Mouse (Mus musculus): Measurements from ENCODE around the gene Limch1.

Limch1 gene

GRCm38 (mm10) chr5:67091766-67092165 lies 346.1 kb downstream of the Limch1 start:
- no peak for DNase-seq

DNA sequence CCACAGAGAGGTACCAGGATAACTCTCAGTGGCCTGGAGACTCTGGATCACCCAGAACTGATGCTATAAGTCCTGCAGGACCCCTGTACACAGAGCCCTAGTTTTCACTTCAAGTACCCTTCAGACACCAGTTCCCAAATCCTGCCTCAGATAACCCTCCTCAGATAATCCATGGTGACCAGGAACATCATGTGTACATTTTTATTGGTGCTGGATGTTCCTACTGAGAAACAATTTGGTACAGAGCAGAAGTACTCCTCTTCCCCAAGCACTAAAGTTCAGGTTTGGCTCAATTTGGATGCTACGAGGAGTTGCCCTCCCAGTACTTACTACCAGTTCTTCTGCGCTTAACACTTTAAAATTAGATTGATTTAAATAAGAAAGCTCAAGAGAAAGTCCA lies 348.4 kb downstream of the Limch1 start:
- DNase-seq: no peak

DNA sequence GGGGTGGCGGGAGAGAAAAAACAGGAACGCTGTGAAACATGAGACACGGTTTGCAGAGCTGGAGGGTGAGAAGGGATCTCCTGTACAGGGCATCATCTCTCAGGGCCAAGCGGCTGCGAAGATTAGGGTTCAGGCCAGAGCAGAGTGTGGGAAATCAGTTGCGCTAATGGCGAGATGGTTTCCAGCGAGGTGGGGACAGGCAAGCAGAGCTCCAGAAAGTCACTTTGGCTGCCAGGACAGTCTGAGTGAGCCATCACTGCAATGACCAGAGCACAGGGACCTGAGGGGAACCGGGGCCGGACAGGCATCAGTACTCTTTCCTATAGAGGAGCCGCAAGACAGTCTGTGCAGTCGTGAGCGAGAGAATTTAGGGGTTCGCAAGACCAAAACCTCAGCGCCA lies 349.5 kb downstream of the Limch1 start:
- no peak for DNase-seq

DNA sequence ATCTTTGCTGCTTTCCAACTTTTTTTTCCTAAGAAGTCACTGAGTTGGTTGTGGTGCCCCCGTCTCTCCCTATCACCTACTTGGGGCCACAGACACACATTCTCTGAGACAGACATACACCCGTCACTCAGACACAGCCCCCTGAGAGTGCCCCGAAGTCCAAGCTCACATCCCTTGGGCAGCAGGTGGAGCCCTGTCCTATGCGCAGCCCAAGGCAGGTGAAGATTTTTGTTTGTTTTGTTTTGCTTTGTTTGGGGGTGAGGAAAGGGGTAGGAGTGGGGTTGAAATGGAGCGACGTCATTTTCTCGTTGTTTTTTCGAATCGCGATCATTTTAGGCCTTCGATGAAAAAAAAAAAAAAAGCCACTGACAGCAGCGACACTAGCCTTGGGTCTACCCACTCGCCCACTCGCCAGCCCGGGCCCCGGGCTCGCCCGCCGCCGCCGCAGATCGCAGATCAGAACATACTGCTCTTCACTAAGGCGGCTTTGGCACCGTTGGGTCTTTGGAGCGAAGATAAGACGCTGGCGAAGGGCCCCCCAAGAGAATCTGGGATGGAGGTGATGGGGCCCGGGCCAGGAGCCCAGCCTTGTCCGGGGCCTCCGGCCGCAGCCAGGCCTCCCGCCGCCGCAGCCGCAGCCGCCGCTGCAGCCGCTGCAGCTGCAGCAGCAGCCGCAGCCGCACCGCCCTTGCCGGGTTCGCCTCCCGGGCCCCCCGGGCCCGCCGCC lies 350.2 kb downstream of the Limch1 start:
- no peak for DNase-seq

- no peak for DNase-seq
Observed at GRCm38 (mm10) chr5:67096378-67096771, 350.7 kb downstream of the Limch1 start.

- no peak for DNase-seq
Observed at GRCm38 (mm10) chr5:67097106-67098050, 351.8 kb downstream of the Limch1 start.

DNA sequence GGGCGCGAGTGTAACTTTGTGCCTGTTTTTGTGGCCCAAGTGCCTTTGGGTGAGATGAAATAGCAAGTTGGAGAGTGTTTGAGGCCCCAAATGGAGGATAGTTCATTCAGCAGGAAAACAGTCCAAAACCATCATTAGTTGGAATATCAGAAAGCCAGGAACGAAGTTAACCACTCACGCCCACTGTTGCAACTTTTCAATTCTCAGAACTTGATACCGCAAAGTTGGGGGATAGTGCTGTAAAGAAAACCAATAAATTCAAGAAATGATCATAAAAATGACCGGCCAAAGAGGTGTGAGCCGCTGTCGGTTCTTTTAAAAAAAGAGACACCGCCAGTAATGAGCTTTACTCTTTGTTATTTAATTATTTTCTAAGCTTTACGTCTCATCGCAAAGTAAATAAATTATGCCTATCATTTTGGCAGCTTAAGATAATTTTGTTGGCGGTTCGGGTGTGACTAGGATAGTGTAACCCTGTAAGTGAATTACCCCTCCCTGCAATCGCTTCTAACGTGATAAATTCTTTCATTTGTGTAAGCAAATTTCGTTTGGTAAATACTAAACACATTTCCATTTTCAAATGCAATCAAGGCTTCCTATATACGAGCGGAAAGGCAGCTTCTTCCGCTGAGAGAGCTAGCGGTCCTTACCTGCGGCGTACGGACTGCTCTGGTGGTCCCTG lies 352.6 kb downstream of the Limch1 start:
- DNase-seq: no peak

- no peak for DNase-seq
Observed at GRCm38 (mm10) chr5:67098733-67099323, 353.2 kb downstream of the Limch1 start, which contains the start of gene Phox2b. Gene Phox2b (minus strand): TSS chr5:67099301.

DNA sequence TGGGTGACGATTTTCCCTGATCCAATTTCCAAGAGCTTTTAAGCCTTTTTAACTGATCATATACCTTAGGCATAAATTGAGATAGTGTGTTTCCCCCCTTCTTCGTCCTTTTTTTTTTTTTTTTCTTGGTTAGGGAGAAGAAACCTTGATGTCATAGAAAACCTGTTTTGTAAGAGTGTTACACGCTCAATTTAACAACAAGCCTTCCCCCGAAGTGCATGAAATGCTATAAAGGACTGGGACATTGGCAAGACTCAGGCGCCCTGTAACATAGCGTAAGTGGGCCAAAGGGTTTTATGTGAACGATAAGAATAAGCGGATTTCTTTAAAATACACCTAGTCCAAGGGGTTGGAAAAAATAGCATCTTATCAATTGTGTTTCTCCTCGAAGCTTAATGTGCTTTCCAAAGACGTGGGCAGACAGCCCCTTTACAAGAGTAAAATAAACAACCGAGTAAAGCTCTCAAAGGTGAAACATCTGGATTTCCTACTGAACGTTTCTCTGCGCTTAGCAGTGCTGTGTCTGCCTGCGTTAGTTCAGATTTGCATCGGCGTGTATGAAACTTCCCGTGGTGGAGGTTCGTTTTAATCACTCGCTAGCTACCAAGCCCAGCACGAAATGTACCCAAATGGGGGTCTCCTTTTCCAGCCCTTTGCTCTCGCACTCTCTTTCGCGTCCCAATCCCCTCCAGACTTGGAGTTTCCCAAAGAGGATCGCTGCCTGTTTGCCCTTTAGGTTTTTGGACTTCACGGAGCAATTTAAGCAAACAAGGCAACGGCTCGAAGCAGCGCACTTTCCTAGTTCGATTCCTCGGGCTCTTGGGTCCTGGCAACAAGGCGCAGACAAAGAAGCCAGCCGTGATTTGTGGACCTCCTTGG lies 354.0 kb downstream of the Limch1 start:
- no peak for DNase-seq

DNA sequence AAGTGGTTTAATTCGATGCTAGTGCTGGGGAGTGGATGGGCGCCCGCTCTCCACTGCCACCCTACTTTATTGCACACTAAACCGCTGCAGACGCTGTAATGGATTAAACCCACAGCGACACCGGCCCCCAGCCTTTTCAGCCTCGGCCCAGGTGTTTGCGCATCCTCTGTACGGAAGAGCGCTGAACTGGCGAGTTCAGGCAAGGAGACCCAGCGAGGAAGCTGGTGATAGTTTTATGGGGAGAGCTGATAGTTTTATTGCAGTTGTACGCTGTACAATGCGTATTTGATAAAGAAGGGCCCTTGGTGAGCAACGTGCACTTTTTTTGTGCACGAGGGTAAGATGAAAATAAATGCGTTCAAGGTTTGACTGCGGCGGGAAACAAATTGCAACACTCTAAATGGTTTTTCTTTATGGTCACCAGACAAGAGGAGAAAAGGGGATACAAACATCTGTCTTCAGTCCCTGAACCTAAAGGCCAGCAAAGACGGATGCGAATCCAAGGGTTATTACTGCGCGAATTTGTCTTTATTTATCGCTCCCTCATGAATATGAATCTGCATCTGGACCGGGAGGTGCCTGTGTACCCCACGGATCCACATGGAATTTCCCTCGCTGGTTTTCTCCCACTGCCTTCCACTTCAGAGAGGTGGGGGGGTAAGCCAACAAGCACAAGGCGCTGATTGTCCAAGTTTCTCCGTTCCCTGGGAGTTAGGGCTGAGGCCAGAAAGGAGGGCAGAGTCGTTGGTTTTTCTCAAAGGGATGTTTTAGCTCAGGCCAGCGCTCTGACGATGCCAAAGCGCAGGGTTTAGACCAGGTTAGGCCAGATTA lies 355.2 kb downstream of the Limch1 start:
- DNase-seq: no peak

GRCm38 (mm10) chr5:67101395-67101760 lies 355.8 kb downstream of the Limch1 start:
- DNase-seq: no peak

DNA sequence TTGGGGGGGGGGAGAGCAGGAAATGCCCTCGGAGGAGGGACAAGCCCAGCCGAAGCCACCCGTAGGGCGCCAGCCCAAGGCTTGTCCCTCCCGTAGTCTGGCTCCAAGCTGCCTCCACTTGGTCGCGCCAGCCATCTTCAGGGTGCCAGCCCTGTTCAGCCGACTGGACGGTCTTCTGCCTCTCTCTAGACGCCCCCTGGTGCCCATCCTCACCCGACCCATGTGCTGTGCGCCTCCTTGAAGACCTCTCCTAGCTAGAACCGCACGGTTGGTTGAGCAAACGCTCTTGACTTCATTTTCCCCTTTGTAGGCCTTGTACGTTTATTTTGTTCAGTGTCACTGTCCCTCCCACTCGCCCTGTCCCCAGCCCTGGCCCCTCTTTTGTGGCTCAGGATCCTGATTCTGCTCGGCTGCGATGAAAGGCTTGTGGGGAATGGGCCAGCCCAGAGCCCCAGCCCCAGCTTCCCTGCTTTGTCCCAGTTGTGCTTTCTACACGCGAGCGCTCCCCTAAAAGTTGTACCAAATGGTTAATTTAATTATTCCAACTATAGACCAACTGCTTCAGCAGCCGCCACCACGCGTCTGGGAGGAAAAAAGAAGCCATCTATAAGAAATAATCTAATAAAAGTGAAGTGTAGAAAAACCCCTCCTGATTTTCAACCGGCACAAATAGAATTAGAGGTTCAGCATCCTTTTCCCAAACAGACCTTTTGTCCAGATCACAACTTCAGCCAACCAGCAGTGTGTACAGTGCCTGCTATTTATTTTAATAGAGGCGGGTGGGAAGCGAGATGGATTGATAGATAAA lies 356.4 kb downstream of the Limch1 start:
- DNase-seq: no peak

- no peak for DNase-seq
Observed at GRCm38 (mm10) chr5:67103016-67103415, 357.4 kb downstream of the Limch1 start.

- no peak for DNase-seq
Observed at GRCm38 (mm10) chr5:67106261-67106660, 360.6 kb downstream of the Limch1 start.

Data from lung, postnatal 14 days (tissue).